Mouse (Mus musculus): ENCODE results near the gene Lpcat1.

DNA sequence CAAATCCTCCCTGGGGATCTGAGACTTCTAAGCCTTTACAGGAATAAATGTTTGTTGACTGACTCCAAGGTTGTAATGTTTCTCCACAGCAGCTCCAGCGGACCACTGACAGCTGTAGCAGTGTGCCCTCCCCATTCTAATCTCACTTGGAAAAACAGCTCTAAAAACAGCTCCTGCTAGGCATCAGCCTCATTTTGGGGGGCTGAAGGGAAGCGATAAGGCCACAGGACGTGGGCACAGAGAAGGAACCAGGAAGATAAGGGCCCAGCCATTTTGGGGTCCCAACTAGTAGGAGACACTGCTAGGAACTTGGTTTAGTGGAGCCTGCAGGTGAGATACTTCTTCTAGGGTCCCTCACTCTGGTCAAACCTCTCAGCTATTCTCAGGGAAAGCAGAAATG is 68.3 kb downstream of the Lpcat1 start:
- TF ChIP-seq CTCF (IDR thresholded peaks at IDR 0.05; ENCODE audit: low read depth, low read length): no peak
- no peak for TF ChIP-seq TAL1 (conservative IDR thresholded peaks at IDR 0.05; ENCODE audit: low read depth, low read length)
